Mouse (Mus musculus) small intestine, adult 2 months (tissue): ENCODE data around the gene Dcst1. TPM values are rescaled to one million over a fixed set of nuclear protein-coding genes. Genes with fewer than 3 reads are reported as not detected.

Source experiments
- H3K27ac ChIP-seq: fragments of 200-500 bp; 2 replicates; pipeline ENCODE4 v1.5.1; 2012; ENCODE audit warnings: low read depth, low read length, control low read depth, inconsistent platforms; ENCODE audit not compliant: insufficient read depth
- H3K27me3 ChIP-seq: fragments of 200-500 bp; 2 replicates; pipeline ENCODE4 v1.6.1; 2012; ENCODE audit warnings: mild to moderate bottlenecking, moderate library complexity, low read length, inconsistent platforms; ENCODE audit not compliant: control insufficient read depth, insufficient read depth
- H3K36me3 ChIP-seq: fragments of 200-500 bp; 2 replicates; pipeline ENCODE4 v1.6.1; 2012; ENCODE audit warnings: mild to moderate bottlenecking, low read length, control low read depth, inconsistent platforms; ENCODE audit not compliant: control insufficient read depth, insufficient read depth
- H3K4me1 ChIP-seq: fragments of 200-500 bp; 2 replicates; pipeline ENCODE4 v1.6.1; 2012; ENCODE audit warnings: low read length, inconsistent platforms, mixed read lengths; ENCODE audit not compliant: control insufficient read depth, insufficient read depth, insufficient read length
- H3K4me3 ChIP-seq: fragments of 200-500 bp; 2 replicates; pipeline ENCODE4 v1.5.1; 2012; ENCODE audit warnings: low read depth, mild to moderate bottlenecking, control low read depth, inconsistent platforms, low read length, moderate library complexity
- CTCF ChIP-seq: fragments of 200-500 bp; IDR thresholded peaks from 2 replicates; pipeline ENCODE4 v1.5.1; 2012; ENCODE audit warnings: low read depth, mild to moderate bottlenecking, control low read depth, inconsistent platforms, low read length, moderate library complexity, mixed read lengths; ENCODE audit not compliant: insufficient replicate concordance, insufficient read length; ENCODE audit errors: extremely low read depth
- POLR2A ChIP-seq: fragments of 200-500 bp; IDR thresholded peaks from 2 replicates; pipeline ENCODE4 v1.6.1; 2012; ENCODE audit warnings: low read depth, mild to moderate bottlenecking, control low read depth, inconsistent platforms, low read length, moderate library complexity
- WGBS: fragments of 180-500 bp; shearing (Covaris S2); methylation state at CpG from one replicate; pipeline ENCODE4 v1.1.7; 2018; 5-methylcytosine and 5-hydroxymethylcytosine counted together
- polyA plus RNA-seq: library from polyadenylated mRNA; depleted of rRNA; stranded (reverse); fragments of >200 nt; gene quantifications from 2 replicates; pipeline ENCODE4 v1.2.3, GENCODE M21; 2012

Dcst1 gene
- polyA plus RNA-seq, 1 experiment, result 9.1 TPM

GRCm38 (mm10) chr3:89348911-89349868 lies 15.9 kb downstream of the Dcst1 start:
- Histone ChIP-seq H3K27ac (peak overlapping the region; percentile 27; the same call in 1 of the 2 replicates), H3K4me1 (peaks cover 20% of the 10 kb centered on the region), H3K4me3 (peak overlapping the region; percentile 80), H3K27me3 (no peaks in the 10 kb centered on the region), H3K36me3 (peaks cover 3% of the 10 kb centered on the region; the same call in 1 of the 2 replicates)
- WGBS, result 2% methylated on average over 38 of the region's 38 CpGs
- TF ChIP-seq POLR2A, result no peak; the same call in 1 of the 2 replicates
- TF ChIP-seq CTCF, result no peak

GRCm38 (mm10) chr3:89347916-89348315 lies 17.1 kb downstream of the Dcst1 start:
- H3K27ac ChIP-seq, result no peak overlapping the region
- no peak overlapping the region for H3K4me3 ChIP-seq

GRCm38 (mm10) chr3:89346815-89347540 lies 18.1 kb downstream of the Dcst1 start:
- 88% methylated on average over 10 of the region's 10 CpGs for WGBS
- H3K36me3 ChIP-seq, result peaks cover 6% of the 10 kb centered on the region; the same call in 1 of the 2 replicates

More at GRCm38 (mm10) chr3:89347916-89348315, 17.1 kb downstream of the Dcst1 start:
- TF ChIP-seq CTCF (no peak), POLR2A (no peak)
- Histone ChIP-seq H3K27me3 (no peaks in the 10 kb centered on the region), H3K36me3 (peaks cover 6% of the 10 kb centered on the region; the same call in 1 of the 2 replicates), H3K4me1 (peaks cover 17% of the 10 kb centered on the region)
- 75% methylated on average over 1 of the region's 1 CpGs for WGBS

GRCm38 (mm10) chr3:89343279-89343678 lies 21.8 kb downstream of the Dcst1 start:
- no peak overlapping the region for H3K4me3 ChIP-seq
- WGBS, result 57% methylated on average over 7 of the region's 7 CpGs

More at GRCm38 (mm10) chr3:89346815-89347540, 18.1 kb downstream of the Dcst1 start:
- H3K4me1 ChIP-seq, result peaks cover 17% of the 10 kb centered on the region
- no peak overlapping the region for H3K4me3 ChIP-seq
- no peak overlapping the region for H3K27ac ChIP-seq
- no peaks in the 10 kb centered on the region for H3K27me3 ChIP-seq
- TF ChIP-seq CTCF (no peak), POLR2A (no peak)

GRCm38 (mm10) chr3:89341794-89342193 lies 23.3 kb downstream of the Dcst1 start:
- WGBS, result 40% methylated on average over 4 of the region's 4 CpGs
- Histone ChIP-seq H3K36me3 (peaks cover 6% of the 10 kb centered on the region; the same call in 1 of the 2 replicates), H3K27me3 (no peaks in the 10 kb centered on the region), H3K4me1 (peaks cover 11% of the 10 kb centered on the region), H3K27ac (no peak overlapping the region), H3K4me3 (no peak overlapping the region)
- no peak for TF ChIP-seq CTCF
- no peak for TF ChIP-seq POLR2A

More at GRCm38 (mm10) chr3:89343279-89343678, 21.8 kb downstream of the Dcst1 start:
- Histone ChIP-seq H3K27me3 (no peaks in the 10 kb centered on the region), H3K4me1 (peaks cover 11% of the 10 kb centered on the region), H3K27ac (no peak overlapping the region), H3K36me3 (peaks cover 6% of the 10 kb centered on the region; the same call in 1 of the 2 replicates)
- TF ChIP-seq POLR2A (no peak), CTCF (no peak)

- Histone ChIP-seq H3K36me3 (peaks cover 5% of the 10 kb centered on the region; the same call in 1 of the 2 replicates), H3K4me1 (peaks cover 11% of the 10 kb centered on the region), H3K4me3 (peak overlapping the region; percentile 21; the same call in 1 of the 2 replicates), H3K27ac (no peak overlapping the region), H3K27me3 (no peaks in the 10 kb centered on the region)
- 7% methylated on average over 11 of the region's 11 CpGs for WGBS
- TF ChIP-seq CTCF (peak; percentile 88), POLR2A (no peak)
Observed at GRCm38 (mm10) chr3:89340465-89340864, 24.6 kb downstream of the Dcst1 start.
